Mouse (Mus musculus): ENCODE data around the gene Cpa5.

The Cpa5 gene

DNA sequence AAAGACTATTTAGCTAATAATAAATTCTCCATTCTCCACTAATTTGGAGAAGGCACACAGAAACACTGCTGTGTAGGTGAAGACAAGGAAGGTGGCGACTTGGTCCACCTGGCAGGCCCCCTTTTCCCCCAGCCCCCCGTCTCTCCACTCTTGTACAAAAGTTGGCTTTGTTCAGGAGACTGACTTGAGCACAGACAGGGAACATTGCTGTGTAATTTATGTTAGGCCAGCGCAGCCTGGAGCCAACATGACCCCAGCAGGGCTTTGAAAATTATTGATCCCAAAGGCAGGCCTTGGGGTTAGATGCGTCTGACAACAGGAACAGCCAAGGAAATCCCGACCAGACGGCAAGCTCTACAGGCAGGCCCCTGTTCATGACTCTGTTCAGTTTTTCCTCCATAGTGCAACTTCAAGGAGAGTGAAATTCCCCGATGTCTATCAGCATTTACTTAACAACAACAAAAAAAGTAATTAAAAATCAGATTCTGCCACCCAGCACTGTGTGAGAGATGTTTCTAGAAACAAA is 6.4 kb upstream of the Cpa5 start:
- DNase-seq (ENCODE audit: low spot score in 2 of 2), result no peak

DNA sequence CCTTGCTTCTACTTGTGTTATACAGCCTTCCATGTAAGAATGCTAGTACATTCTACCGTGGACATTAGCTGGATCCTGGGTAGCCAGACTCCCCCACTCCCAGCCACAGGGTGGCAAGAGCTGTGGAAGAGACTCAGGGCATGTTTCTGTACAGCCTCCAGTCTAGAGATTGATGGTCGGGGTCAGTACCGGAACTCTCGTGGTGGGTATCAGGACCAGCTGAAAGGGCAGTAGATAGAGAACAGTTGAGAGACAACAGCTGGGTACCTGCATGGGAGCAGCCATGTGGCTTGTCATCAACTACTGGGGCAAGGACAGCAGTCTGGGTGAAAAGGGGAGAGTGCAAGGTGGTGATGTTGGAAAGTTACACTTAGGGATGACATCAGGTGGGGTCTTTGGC is 5.7 kb upstream of the Cpa5 start:
- DNase-seq (ENCODE audit: low spot score in 2 of 2), result no peak

DNA sequence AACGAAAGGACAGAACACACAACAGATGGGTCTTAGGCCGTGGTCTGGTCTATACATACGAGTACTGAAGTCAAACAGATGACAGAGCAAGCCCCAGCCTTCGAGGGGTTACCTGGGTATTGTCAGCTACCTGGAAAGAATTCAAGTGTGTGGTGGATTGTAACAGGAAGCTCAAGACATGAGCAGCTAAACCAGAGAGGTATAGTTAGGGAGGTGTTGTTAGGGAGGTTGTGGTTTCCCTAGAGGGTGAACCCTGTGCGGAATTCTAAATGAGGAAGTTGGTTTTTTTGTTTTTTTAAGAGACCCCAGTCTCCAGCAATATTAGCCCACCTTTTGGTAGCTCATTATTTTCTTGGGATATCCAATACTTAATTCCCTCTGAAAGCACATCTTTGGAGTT is 5.1 kb upstream of the Cpa5 start:
- no peak for DNase-seq (ENCODE audit: low spot score in 2 of 2)

DNA sequence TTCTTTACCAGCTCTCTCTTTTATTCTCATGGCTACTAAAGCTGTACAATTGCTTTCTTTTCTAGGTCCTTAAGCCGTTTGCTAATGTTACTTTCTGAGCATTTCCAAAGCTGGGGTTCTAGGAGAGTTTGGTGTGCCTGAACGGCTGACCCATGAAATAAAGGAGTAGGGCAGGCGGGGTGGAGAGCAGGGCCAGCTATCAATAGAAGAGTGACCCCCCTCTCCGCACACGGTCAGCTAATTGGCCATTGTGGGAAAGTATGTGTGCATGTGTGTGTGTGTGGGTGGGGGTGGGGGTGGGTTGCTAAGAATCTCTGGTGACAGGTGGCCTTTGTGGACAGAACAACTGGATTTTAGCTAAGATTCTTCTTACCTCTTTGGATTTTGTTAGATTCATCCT is 402 bp downstream of the Cpa5 start:
- DNase-seq (ENCODE audit: low spot score in 2 of 2), result no peak

DNA sequence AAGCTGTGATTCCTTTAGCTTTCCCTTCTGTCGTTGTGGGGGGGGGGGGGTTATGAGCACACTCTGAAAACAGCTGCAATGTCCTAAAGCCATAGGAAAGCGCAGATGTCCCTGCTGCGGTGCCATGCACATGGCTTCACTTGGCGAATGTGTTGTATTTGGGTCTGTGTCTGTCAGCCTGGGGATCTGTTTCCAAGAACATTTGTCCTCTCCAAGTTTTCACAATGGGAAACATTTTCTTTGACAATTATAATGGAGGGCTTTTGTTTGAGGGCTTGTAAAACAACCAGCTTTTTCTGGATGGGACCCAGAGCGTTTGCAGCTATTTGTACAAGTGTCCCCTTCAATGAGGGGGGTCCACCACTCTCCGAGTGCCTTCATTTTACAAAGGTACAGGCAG is 3.4 kb downstream of the Cpa5 start:
- DNase-seq (ENCODE audit: low spot score in 2 of 2), result no peak

DNA sequence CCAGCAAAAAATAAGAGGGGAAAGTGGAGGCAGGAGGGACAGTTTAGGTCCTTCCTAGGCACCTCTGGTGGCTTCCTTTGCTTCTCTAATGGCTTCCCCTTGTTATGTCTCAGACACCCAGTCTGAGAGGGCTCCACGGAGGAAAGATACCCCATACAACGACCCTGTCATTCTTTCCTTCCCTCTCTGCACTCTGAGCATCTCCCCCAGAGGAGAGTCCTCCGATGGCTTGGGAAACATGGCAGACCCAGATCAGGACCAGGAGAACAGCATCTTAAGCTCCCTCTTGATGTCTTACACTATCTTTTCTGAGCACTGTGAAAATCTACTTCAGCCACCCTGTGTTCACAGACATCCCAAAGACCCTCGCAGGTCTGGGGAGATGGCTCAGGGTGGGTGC is 4.9 kb downstream of the Cpa5 start:
- DNase-seq (ENCODE audit: low spot score in 2 of 2), result no peak

DNA sequence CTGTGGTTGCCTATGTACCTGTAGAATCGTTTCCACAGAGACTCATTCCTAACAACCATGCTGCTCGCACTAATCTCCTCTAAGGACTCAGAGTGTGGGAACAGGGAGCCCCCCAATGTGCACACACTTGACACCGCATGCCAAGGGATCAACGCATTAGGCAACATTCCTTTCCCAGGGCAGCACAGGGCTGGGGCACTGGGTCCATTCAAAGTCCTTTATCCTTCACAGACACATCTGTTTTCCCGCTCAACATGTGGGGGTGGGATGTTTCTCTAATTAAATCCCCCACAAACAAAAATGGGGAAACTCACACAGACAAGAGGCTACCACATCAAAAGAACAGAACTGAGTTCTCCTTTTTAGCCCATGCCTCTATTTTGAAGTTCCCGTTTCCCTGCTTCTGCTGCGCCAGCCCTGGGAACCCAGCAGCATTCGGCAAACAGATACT is 5.7 kb downstream of the Cpa5 start:
- DNase-seq (ENCODE audit: low spot score in 2 of 2), result no peak

DNA sequence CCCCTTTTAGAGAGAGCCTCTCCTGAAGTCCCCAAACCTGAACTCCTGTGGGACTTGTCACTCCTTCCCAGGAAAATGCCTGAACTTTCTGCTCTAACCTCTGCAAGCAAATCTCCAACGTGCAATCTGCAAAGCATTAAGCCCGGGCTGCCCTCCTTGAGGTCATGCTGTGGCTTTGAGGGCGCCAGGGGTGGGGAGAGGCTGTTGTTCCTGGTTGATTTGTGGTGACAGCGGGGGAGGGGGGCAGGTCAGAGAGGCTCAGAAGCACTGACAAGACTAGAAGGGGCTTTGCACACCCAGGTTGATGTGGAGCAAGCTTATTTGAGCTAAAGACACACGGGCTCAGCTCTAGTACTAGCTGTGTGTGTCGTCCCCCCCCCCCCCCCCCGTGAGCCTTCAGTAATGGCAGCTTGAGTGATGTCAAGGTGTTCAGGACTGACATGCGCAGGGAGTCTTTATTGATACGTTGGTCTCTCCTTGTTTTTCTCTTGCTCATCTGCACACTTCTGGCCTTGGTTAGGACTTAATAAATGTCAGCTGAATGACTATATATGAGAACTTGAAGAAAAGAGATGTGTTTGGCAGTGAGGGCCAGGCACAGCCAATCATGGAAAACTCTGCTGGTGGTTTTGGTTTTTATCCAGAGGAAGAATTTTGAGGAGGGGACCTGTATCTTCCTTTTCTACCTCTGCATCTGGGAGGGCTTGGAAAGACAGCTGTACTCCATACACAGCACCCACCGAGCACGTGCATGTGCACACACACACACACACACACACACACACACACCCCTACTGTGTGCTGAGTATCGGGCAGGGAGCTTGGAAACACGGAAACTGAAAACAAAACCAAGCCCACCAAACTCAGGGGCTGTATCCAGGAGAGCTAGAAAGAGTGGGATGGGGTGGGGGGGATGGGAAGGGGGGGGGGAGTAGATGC is 6.5 kb downstream of the Cpa5 start:
- no peak for DNase-seq (ENCODE audit: low spot score in 2 of 2)

DNA sequence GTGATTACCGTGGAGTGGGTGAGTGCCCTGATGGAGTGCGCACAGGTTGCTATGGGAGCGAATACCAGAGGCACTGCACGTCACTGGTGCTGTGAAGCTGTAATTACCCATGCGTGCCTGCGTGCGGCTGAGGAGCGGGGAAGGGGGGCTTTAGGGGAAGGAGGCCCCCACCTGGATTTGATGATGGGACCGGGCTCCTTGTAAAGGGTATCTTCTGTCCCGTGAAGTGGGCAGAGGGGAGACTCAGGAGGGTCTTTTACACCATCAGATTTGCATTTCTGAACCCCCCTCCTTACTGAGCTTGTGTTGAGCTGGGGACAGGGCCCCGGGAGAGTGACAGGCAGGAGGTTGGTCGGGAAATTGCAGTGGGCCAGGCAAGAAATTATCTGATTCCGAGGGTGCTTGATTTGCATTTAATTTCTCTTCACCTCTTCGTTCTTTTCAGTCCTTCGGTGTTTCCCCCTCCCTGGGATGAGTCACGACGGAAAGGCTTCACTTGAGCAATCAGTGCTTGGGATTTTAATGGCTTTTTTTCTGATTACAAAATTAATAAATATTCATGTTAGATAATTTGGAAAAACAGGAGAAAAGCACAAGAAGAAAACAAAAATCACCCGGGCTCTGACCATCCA is 7.3 kb downstream of the Cpa5 start:
- DNase-seq (ENCODE audit: low spot score in 2 of 2), result no peak

DNA sequence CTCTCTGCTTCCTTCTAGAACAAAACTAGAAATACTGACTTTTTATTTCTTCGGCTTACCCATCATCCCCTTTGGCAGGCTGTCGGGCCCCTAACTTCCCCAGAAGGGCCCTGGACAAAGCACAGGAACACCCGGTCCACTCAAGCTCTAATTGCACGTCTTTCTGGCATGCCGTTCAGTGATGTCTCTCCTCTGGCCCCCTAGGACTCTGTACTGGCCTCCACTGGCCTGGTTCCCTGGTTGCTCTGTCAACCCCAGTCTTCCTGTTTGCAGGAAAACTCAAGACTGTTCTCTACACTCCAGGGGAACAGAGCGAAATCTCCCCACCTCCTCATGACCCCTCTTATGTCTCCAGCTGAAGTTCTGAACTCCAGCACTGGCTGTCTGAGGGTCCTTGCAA is 7.9 kb downstream of the Cpa5 start:
- no peak for DNase-seq (ENCODE audit: low spot score in 2 of 2)

DNA sequence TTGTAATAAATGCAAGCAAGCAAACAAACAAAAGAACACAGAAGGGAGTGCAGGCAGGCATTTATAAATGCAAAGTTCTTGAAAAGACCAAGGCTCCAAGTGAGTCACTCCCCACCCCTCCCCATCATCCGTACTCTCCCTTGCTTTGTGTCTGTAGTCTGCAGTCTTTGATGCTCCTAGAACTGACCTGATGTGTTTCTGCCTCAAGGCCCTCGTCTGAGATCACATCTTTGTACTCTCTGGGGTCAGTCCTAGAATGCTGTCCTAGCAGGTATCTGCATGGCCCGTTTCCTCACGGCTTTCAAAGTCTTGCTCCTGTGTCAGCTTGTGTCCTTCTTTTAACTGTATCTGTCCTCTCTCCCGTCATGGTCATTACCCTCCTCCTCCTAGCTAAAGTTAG is 8.8 kb downstream of the Cpa5 start:
- DNase-seq (ENCODE audit: low spot score in 2 of 2), result no peak

DNA sequence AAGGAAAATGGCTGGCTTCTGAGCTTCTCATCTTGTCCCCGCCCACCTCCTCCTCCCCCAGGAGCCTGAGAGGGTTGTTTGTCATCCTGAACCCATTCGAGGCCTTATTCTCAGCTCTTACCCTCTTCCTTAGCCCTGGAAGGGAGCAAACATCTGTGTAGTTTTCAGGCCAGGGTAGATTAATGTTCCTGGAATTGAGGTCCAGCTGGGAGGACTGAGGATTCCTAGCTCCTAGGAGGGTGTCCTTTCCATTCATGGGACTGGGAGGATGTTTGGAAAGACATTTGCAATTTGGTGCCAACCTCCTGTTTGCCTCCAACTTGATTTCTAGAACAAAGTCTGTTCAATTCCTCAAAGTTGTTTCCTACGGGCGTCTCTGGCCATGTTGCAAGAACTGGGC is 9.8 kb downstream of the Cpa5 start:
- no peak for DNase-seq (ENCODE audit: low spot score in 2 of 2)

DNA sequence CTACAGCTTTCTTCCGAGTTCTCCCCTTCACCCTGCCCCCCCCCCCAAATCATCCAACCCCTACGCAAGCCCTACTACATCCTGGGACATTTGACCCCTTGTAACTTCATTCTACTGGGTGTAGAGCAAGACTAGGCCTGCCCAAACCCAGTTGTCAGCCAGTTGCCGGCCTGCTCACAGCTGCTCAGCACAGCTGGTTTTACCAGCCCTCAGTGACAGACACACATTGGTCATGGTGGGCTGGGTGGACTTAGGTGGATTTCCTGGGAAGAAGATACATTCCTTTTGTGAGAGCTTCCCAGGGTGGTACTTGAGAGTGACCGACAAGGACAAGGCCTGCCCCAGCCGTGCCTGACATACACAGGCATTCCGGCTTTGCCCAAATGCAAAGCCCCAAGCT is 10.2 kb downstream of the Cpa5 start:
- DNase-seq (ENCODE audit: low spot score in 2 of 2), result no peak

DNA sequence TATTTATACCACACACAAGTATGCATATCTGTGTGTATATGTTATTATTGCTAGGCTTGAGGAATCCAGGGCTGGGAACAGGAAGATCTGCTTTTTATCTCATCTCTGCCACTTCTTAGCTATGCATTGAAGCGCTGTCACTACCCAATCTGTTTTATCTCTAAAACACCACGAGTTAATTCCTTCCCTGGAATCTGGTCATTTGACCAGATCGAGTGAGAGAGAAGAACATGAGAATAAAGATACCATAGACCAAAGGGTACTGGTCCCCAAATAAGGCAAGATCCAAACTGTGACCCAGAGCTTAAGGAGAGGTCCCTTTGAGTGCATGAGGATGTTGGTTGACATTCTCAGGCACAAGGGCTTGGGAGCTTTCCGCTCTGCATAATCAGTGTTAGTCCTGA is 11.2 kb downstream of the Cpa5 start:
- DNase-seq (ENCODE audit: low spot score in 2 of 2), result no peak

DNA sequence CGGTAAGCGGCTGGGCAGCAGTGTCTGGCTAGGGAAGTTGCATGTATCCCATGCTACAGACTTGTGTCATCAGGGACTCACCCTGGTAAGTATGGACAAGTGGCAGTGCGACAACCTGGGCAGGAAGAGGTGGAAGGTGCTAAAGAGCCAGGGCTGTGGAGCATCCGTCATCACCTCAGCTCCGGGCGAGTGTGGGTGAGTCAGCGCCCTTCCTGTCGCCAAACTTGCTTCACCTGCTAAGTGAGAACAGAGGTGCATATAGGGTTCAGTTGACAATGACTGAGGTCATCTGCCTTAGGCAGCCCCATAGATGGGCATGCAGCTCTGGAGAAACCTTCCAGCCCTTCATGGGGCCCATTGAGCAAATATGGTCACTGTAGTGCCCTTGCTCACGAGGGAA is 14.0 kb downstream of the Cpa5 start:
- DNase-seq (ENCODE audit: low spot score in 2 of 2), result no peak

DNA sequence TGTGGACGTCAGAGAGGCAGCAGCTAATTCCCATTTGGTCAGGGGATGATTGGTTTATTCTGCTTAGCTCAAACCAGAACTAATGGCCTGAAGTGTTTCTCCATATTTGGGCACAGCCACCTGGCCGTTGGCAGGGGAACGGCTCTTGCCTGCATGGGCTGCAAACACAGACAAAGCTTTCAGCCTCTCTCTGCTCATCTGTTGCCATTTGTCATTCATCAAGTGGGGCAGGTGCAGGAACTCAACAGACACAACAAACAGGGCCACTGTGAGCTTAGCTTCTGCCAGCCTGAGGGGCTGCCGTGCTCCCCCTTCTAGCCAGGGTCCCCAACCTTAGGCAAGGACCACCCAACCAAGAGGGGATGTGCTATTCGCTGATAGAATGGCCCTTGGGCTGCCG is 17.3 kb downstream of the Cpa5 start:
- no peak for DNase-seq (ENCODE audit: low spot score in 2 of 2)

DNA sequence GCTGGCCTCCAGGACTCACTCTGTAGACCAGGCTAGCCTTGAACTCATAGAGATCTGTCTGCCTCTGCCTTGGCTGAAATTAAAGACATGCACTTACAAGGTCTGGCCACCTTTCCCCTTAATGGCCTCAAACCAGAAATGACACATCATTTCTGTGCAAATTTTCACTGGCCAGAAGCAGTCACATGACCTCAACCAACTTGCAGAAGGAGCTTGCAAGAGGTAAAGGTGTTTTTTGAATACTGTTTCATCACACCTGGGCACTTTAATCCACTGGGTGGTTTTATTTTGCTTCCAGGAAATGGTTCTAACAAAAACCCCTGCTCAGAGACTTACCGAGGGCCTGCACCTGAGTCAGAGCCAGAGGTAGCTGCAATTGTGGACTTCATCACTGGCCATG is 19.2 kb downstream of the Cpa5 start:
- no peak for DNase-seq (ENCODE audit: low spot score in 2 of 2)

DNA sequence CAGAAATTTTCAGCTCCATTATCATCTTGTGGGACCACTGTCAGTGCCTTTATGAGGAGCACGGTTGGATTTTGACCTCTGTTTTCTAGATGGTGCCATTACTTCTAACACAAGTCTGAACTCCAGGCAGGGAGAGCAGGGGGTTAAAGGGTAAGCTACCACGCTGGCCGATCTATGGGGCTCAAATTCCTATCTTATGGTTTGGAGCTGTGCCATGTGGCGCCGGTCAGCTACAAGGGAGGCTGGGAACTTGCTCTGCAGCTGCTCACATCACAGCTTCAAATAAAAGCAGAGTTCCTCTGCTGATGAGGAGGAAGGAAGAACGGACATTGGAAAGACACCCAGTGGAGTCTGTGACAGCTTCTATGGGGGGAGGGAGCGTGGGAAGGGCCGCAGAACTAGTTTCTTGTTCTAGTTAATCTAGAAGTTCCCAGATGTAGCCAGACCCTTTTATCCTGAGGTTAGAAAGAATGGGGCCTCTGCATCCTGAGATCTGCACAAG is 24.6 kb downstream of the Cpa5 start:
- no peak for DNase-seq (ENCODE audit: low spot score in 2 of 2)

DNA sequence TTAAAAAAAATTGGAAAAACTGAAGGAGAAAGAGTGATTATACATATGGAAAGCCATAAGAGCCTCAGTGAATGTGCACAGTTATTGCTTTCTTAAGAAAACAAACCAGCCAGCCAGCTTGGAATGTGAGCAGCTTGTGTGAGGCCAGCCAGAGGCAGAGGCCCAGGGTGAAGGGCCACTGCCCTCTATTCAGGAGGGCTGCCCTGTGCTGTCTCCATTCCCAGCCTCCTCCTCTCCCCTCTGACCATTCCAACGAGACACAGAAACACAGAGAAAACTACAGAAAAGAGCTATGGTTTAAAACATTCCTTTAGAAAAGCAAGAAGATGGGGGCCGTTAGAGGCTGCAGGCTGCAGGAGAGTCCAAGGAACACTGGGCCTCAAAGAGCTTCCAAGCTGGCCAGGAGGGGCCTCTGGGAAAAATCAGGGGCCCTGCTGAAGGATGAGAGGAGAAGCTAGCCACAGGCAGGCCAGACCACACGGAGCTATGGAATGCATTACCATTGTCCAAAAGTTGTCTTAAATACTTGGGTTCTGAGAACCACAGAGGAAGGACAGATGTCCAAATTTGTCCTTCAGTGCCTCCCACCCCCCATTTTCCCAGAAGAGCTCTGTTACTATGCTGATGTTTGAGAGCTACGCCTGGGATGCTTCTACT is 25.5 kb downstream of the Cpa5 start:
- no peak for DNase-seq (ENCODE audit: low spot score in 2 of 2)

DNA sequence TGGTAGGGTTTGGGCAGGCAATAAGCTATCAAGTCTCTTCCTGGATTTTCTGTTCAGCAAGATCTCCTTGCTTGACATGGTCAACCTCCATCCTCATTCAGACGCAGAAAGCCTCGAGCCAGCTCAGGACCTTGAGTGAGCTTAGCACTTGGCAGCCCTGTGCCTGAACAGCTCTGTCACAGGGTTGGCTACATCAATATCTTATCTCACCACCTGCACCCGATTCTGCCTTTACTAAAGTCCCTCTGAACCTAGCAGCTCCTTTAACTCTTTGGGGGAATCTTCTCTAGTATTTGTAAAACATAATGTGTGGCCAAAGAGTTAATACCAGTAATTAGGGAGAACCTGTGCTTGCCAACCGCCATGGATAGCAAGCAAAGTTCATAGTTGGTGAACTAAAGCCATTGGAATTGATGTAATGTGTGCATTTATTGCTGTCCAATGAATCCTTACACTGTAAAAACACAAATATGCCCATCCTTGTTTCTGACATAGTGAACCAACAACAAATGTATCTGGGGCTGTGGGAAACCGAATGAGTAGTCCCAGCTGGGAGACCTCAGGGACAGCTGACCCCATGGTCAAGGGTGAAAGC is 28.0 kb downstream of the Cpa5 start, which contains the start of gene Cpa1:
TSS of gene Cpa1 (plus strand) at position 545 of the 595 bp plus-strand sequence.
- no peak for DNase-seq (ENCODE audit: low spot score in 2 of 2)

DNA sequence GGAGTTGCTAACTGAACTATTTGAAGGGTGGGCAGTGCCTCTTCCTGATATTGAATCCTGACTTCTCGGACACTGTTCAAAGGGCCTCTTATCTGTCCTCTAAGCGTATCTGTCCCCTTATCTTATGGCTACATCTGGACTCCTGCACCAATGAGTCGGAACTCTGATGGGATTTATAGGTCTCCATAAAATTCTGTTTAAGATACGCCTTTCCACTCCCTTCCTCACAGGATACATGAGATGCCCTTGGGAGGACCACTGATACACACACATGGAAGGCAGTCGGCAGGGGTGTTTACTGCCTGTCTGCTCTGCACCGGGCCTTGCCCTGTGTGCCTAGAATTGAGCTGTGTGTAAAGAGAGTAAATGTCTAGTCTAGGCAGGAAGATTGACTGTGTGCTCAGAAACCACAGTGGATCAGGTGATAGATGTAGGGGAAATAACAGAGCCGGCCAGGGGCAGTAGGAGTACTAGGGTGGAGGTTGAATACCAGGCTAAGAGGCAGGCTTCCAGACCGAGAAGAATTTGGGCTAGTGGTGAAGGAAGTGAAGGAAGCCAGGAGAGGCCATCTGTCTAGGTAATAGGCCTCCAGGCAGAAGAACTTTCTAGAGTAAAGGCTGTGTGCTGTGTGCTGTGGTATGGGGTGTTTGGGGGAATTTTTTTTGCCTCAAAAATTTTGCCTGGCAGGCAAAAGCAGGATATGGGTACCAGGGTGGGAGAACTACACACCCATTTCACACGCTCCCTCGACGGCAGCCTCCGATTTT is 33.1 kb downstream of the Cpa5 start:
- DNase-seq (ENCODE audit: low spot score in 2 of 2), result no peak
